ENCODE assay signal across 32 mouse cellular contexts in genomic region chr19:45680495-45681130, GRCm38 (mm10). TPM values are rescaled to one million over a fixed set of nuclear protein-coding genes. Genes with fewer than 3 reads are reported as not detected.
A peak's percentile ranks its signal among the peaks of the same experiment; 100 is the strongest.
DNase-seq lines count a peak whose midpoint lies in the region; ATAC-seq and TF ChIP-seq lines count a peak whose summit lies in the region.
"Had no signal": no experiment of that assay in that cellular context is flagged by ENCODE, and none has a peak within 500 bp of the region (broad histone marks: within the 10 kb centered on the region; RNA-seq: fewer than 3 reads in every experiment).

No protein-coding gene starts in this region.

- peaks cover 2% of the 10 kb centered on the region for H3K36me3 ChIP-seq in heart, adult 2 months (ENCODE audit: control insufficient read depth, insufficient read depth, low read length)
- H3K36me3 ChIP-seq in midbrain, embryonic 11.5 days (ENCODE audit: control insufficient read depth, insufficient read depth, low read length) = no peaks in the 10 kb centered on the region
- H3K36me3 ChIP-seq: embryonic facial prominence, embryonic 10.5 days; embryonic facial prominence, embryonic 13.5 days; forebrain, embryonic 12.5 days; forebrain, embryonic 15.5 days; G1E; heart, embryonic 12.5 days; heart, embryonic 15.5 days had no signal

- TF ChIP-seq EP300 in heart, adult 2 months (IDR thresholded peaks at IDR 0.05; ENCODE audit: insufficient read depth, low read depth, low read length) = no peak

- intact Hi-C loops in heart, adult 2 months (cut with DNase I) = no loop called here

- H3K4me2 ChIP-seq in midbrain, embryonic 11.5 days = no peak overlapping the region
- H3K4me2 ChIP-seq: embryonic facial prominence, embryonic 13.5 days; forebrain, embryonic 12.5 days; forebrain, embryonic 15.5 days; heart, embryonic 12.5 days; heart, embryonic 15.5 days; hindbrain, embryonic 14.5 days had no signal

- H3K9ac ChIP-seq in heart, adult 2 months (ENCODE audit: low read depth, low read length) = no peak overlapping the region
- no peak overlapping the region for H3K9ac ChIP-seq in midbrain, embryonic 11.5 days (ENCODE audit: low read length)
- H3K9ac ChIP-seq: embryonic facial prominence, embryonic 13.5 days; forebrain, embryonic 12.5 days; forebrain, embryonic 15.5 days; heart, embryonic 12.5 days; heart, embryonic 15.5 days; hindbrain, embryonic 14.5 days had no signal

- no peak for TF ChIP-seq POLR2A in heart, adult 2 months (IDR thresholded peaks at IDR 0.05; ENCODE audit: insufficient read depth, low read depth, low read length)

- H3K9me3 ChIP-seq in midbrain, embryonic 11.5 days (ENCODE audit: control insufficient read depth, low read length) = no peaks in the 10 kb centered on the region
- H3K9me3 ChIP-seq: embryonic facial prominence, embryonic 10.5 days; embryonic facial prominence, embryonic 13.5 days; forebrain, embryonic 12.5 days; forebrain, embryonic 15.5 days; G1E; heart, embryonic 12.5 days; heart, embryonic 15.5 days had no signal

- 34% methylated on average over 3 of the region's 3 CpGs for WGBS in heart, adult 2 months
- 71% methylated on average over 3 of the region's 3 CpGs for WGBS in midbrain, embryonic 11.5 days

- H3K79me2 ChIP-seq in heart, adult 2 months (replicated peaks; ENCODE audit: control insufficient read depth, insufficient read depth, low read length) = no peaks in the 10 kb centered on the region

- no peak for TF ChIP-seq CTCF in heart, adult 2 months (IDR thresholded peaks at IDR 0.05)

- no peak overlapping the region for H3K27ac ChIP-seq in heart, adult 2 months
- no peak overlapping the region for H3K27ac ChIP-seq in midbrain, embryonic 11.5 days (ENCODE audit: low read depth, low read length)
- H3K27ac ChIP-seq: embryonic facial prominence, embryonic 10.5 days; embryonic facial prominence, embryonic 13.5 days; forebrain, embryonic 12.5 days; forebrain, embryonic 15.5 days; heart, embryonic 15.5 days; hindbrain, embryonic 14.5 days; hindbrain, postnatal 0 days had no signal

- peak; percentile 24 for DNase-seq in heart, adult 11 months
- no peak for DNase-seq in heart, adult 2 months
- peak; percentile 24 for DNase-seq in 416B (ENCODE audit: low read depth)
- DNase-seq in c-Kit-positive CD71-positive TER-119-negative erythroid progenitor cells, embryonic 14.5 days (ENCODE audit: low read depth) = peak; percentile 15
- no peak for DNase-seq in cerebellum, adult 9-11 months
- DNase-seq in midbrain, embryonic 11.5 days (ENCODE audit: low spot score, missing footprints) = no peak
- no peak for DNase-seq in heart, postnatal 4 days
- DNase-seq: adrenal gland, adult 8-10 months; adrenal gland, postnatal 25 days; B cell, adult 2 months; cerebellum, adult 11-12 months; cerebellum, adult 8-10 months; cerebellum, postnatal 14 days; gastrocnemius, postnatal 10 days; gastrocnemius, postnatal 36 days; heart, postnatal 10 days; heart, postnatal 36 days had no signal

- no peaks in the 10 kb centered on the region; the same call in 1 of the 2 replicates for H3K4me1 ChIP-seq in heart, adult 2 months (ENCODE audit: control insufficient read depth, insufficient read depth, low read length)
- peaks cover 9% of the 10 kb centered on the region for H3K4me1 ChIP-seq in midbrain, embryonic 11.5 days (ENCODE audit: control insufficient read depth, insufficient read depth, low read length)

- peaks cover 7% of the 10 kb centered on the region for H3K27me3 ChIP-seq in heart, adult 2 months (ENCODE audit: control insufficient read depth, insufficient read depth, low read length)
- H3K27me3 ChIP-seq in midbrain, embryonic 11.5 days (ENCODE audit: control insufficient read depth, insufficient read depth, low read length) = peaks cover 21% of the 10 kb centered on the region
- H3K27me3 ChIP-seq: CH12.LX; heart, embryonic 12.5 days had no signal

- no peak overlapping the region for H3K4me3 ChIP-seq in heart, adult 2 months
- H3K4me3 ChIP-seq in midbrain, embryonic 11.5 days (ENCODE audit: low read depth, low read length) = no peak overlapping the region
- H3K4me3 ChIP-seq: embryonic facial prominence, embryonic 10.5 days; embryonic facial prominence, embryonic 13.5 days; erythroblast, embryonic 14.5 days; forebrain, embryonic 12.5 days; forebrain, embryonic 15.5 days; heart, embryonic 12.5 days; heart, embryonic 15.5 days had no signal

- ATAC-seq in megakaryocyte progenitor cell, adult 5-6 weeks (replicated peaks; ENCODE audit: poor library complexity) = peak; percentile 73
- no peak for ATAC-seq in midbrain, embryonic 11.5 days (ENCODE audit: low FRiP score)
- ATAC-seq: activated CD4-positive, CD25-positive, alpha-beta regulatory T cell, adult 4 months; forebrain, embryonic 15.5 days; hindbrain, postnatal 0 days; inflammation-experienced regulatory T-cells, adult 6 months; intestine, embryonic 16.5 days had no signal

RNA-seq across cellular contexts. Expression of gene Fbxw4, which starts 20.5 kb away (rescaled TPM):
- 10 to 100 TPM; 28.1 to 31.2 TPM for total RNA-seq in heart, adult 2 months (2021)
- 61.5 and 73.0 TPM in 2 replicates for polyA plus RNA-seq in heart, adult 2 months (2012; rRNA removed)
- total RNA-seq in megakaryocyte progenitor cell, adult 5-6 weeks (2015) = 26.0 and 27.0 TPM in 2 replicates
- total RNA-seq in megakaryocyte progenitor cell, adult 5-6 weeks (2017) = 22.3 and 31.5 TPM in 2 replicates
- polyA plus RNA-seq in midbrain, embryonic 11.5 days (2014; fragmentation: Nextera tagmentation; extraction: Ambion mirVana) = 2.4 and 3.2 TPM in 2 replicates
- 10 to 100 TPM; 24.0 to 25.0 TPM for total RNA-seq in heart, postnatal 4 days (2021)

Comparison
In these comparisons a context has a peak if more than half of its experiments do, and no peak if none do; other contexts are left out.
1. DNase-seq: peak in heart, adult 11 months (single experiment), 416B (single experiment) and c-Kit-positive CD71-positive TER-119-negative erythroid progenitor cells, embryonic 14.5 days (single experiment); none in heart, adult 2 months (0 of 2), cerebellum, adult 9-11 months (single experiment), midbrain, embryonic 11.5 days (single experiment) and heart, postnatal 4 days (single experiment).